Mouse (Mus musculus): ENCODE measurements around the gene Srrt. TPM values are rescaled to one million over a fixed set of nuclear protein-coding genes. Genes with fewer than 3 reads are reported as not detected.

The Srrt gene
- total RNA-seq (2017): 250 to 289 TPM (median 261 TPM) in 3 replicates

DNA sequence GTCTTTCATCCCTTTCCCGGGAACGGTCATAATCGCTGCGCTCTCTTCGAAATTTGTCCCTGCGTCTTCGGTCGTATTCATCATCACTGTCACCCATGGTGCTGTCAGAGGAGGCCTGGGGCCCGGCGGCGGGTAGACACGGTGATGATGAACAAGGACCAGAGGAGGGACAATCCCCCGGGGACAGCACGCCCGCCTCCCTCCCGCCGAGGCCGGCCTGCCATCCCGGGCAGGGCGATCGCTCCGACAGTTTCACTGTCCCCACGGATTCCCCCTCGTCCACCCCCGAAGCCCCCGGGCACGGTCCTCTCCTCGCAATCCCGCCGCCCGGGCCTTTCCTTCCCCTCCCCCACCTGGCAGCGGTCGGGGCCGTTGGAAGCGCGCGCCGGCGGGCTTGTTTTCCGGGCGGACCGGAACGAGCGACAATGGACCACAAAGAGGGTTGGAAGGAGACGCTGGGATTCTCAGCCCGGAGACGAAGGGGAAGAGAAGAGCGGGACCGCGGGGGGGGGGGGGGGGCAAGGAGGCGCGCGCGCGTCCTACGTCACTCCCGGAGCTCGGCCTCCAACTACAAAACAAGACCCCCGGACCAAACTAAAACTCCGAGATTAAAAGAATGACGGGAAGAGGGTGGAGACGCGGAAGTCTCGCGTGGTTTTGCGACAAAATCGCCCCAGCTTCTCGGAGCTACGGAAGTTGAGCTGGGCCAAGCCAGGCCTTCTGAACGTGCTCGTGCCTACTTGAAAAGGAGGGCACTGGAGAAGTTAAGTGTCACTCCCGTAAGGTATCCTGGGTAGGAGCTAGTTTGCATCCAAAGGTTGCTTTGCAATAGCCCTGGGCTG, at the start of gene Srrt:
Gene Srrt (minus strand): TSS at position 604 of the 842 bp plus-strand sequence.
- peak; percentile 84 for ATAC-seq (replicated peaks; ENCODE audit: insufficient number of reproducible peaks, low FRiP score, low TSS enrichment, poor library complexity, severe bottlenecking)

DNA sequence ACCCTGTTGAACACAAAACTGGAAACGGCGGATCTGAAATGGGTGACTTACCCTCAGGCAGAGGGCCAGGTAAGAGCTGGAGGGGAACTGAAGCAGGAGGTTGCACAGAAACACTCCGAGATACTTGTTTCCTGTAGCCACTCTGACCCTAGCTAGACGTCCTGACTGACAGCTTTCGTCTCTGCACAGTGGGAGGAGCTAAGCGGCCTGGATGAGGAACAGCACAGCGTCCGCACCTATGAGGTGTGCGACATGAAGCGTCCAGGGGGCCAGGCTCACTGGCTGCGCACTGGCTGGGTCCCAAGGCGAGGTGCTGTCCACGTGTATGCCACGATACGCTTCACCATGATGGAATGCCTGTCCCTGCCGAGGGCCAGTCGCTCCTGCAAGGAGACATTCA, 46.6 kb upstream of the Srrt start:
- no peak for ATAC-seq (replicated peaks; ENCODE audit: insufficient number of reproducible peaks, low FRiP score, low TSS enrichment, poor library complexity, severe bottlenecking)

DNA sequence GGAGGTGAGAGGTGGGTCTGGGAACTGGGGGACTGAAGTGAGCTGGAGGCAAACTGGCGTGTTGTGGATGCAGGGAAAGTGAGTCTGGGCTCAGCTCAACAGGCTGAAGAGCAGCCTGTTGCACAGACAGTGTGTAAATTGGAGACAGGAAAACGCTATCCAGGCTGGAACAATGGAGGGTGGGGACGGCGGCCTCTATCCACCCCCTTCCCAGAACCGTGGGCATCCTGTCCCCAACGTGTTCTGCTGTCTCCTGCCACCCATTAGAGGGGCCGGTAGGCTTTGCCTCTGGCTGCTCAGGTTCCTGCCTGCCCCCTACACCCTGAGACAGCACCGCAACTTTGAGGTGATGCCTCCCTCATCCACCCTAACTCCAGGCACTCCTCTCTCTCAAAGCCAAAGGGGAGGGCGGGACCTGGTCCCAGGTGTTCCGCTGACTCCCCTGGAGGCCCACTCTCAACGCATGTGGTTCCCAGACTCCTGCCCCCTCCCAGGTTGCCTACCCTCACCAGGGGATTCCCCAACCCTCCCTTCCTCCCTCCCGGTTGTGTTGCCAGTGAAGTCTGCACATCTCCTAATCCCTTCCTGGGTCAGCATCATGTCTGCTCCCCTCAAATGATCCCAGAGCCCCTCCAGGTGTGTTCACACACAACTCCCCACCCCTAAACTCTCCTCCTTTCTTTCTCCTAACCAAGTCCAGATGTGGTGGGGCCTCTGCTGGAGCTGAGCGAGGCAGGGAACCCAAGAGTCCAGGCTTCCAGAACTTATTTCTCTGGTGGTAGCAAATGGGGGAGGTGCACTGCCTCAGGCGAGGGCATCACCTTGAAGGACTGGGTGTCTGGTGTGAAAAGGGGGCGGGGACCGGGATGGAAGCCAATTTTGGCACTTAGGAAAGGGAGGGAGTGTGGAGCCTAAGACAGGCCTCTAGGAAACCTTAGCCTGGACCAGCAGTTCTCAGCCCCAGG, 44.8 kb upstream of the Srrt start:
- no peak for ATAC-seq (replicated peaks; ENCODE audit: insufficient number of reproducible peaks, low FRiP score, low TSS enrichment, poor library complexity, severe bottlenecking)

DNA sequence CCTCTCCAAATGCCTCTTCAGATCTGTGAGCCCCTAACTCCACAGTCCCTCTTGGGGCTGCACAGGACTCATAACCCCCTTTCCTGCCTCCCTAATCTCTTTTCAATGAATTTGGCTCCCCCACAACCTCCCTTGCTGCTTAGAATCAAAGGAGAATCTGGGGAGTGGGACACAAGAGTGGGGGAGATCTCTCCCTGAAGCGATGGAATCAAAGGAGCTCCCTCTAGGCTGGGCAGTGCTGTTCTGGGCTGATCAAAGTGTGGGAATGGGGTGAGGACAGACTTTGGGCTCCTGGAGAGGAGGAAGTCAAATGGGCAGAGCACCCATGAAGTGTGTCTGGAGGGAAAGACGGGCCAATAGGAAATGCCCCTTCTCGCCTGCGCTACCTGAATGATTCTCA, 43.9 kb upstream of the Srrt start:
- no peak for ATAC-seq (replicated peaks; ENCODE audit: insufficient number of reproducible peaks, low FRiP score, low TSS enrichment, poor library complexity, severe bottlenecking)

DNA sequence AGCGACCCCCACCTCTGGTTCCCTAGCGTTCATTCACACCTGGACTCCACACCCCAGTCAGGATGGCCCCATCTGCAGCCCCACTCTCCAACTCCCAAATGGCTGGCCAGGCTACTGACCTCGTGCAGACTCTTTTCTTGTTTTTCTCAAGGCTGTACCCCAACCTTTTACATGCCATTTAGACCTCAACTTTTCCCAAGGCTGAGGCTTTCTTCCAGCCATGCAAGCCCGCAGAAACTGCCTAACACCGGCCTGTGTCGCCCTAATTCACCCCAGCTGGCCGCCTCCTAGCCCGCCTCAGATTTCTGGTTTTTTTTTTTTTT, 43.5 kb upstream of the Srrt start:
- no peak for ATAC-seq (replicated peaks; ENCODE audit: insufficient number of reproducible peaks, low FRiP score, low TSS enrichment, poor library complexity, severe bottlenecking)

DNA sequence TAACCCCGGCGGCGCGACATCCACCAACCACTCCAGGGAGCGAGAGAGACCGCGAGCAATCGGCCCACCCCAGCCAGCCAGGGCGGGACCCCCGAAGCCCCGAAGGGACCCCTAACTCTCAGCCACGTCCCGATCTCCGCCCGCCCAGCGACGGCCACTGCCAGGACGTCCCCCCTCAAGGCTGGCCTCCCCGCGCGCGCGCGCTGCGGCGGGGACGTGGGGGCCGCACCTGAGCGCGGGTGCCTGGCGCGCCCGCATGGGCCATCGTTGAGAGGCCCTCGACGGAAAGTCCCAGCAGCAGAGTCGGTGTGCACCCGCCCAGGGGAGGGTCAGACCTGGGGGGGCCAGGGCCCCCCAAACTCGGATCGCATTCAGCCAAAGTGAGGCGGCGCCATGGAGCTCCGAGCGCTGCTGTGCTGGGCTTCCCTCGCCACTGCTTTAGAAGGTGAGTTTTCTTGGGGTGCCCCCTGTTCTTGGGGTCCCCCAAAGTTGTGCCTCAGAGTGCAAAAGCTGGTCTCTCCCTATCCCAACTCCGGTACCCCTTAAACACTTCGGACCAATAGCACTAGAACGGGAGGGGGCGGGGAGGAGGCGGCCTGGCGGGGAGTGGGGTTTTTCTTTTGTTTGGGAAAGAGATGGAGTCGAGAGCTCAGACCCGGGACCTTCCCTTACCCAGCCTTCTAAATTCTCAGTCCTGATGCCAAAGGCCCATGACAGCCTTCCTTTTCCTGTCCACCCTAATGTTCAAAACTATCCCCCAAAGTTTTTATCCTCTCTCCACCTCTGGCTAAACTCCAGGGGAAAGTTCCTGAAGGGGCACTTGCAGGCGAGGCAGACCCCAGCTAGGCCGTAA, 43.0 kb upstream of the Srrt start:
- ATAC-seq (replicated peaks; ENCODE audit: insufficient number of reproducible peaks, low FRiP score, low TSS enrichment, poor library complexity, severe bottlenecking): no peak

DNA sequence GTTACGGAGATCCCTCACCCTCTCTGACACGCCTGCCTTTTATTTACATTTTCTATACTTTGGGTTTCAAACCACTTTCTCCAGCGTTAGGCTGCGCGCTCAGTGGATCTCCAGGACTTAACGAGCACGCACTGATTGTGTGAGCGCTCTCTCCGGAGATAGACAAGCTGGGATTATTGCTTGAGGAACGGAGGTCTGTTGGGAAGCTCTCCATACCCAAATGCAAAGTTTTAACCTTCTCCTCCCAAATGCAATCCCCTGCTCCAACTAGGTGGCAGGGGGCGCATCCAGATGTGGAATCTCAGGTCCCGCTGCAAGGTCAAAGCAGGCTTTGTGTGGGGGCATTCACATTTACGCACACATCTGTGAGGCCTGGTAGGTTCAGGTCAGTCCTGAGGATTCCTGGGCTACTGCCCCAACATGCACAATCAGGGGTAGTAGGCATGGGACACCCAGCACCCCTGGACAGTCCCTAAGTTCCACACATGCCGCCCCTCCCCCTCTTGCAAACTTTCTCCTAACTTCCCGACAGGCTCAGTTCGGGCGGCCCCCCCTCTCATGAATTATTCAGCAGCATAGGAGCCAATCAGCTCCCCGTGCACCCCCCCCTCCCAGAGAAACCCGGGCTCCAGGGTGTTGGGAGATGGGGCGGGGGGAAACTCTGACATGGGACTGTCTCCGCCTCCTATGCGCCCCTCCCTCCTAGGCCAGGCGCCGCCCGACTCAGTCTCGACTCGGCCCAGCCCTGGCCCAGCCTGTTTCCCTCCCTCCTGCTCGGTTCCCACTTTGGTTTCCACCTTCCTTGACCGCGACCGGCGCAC, 42.1 kb upstream of the Srrt start, which contains the start of gene Ephb4:
Gene Ephb4 (plus strand): TSS at position 726 of the 821 bp plus-strand sequence.
- no peak for ATAC-seq (replicated peaks; ENCODE audit: insufficient number of reproducible peaks, low FRiP score, low TSS enrichment, poor library complexity, severe bottlenecking)

DNA sequence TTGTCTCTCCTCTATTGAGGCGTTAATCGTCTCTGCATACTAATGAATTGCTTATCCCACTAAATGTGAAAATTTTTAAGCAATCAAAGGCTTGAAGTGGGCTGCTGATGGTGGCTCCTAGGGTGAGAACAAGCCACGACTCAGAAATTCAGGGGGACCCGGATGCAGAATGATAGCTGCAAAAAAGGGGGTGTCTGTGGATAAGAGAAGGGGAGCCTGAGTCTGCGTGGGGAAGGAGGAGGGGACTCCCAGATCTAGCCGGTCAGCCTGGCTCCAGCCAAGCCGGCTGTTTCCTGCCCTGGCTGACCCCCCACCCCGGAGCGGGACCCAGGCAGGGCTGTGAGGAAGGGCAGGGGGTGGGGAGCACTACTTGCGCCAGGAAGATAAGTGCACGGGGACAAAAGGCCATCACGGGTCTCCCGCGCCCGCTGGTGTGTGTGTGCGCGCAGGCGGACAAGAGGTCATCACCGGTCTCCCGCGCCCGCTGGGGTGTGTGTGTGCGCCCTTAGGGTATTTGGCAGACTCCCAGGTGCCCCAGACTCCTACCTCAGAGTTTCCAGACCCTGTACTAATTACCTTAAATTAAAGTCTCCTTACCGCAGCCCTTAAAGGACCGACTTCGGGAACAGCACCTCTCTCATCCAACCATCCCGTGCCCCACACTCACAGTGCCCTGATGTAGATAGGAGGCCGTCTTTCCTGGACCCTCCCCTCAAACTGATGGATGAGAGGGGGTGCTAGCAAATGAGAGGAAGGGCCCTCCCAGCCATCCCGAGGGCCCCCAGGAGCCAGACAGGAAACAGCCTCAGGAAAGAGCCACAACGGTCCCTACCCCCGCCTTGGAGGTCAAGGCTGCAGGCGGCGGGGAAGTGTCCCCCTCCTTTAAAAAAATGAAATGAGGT, 41.3 kb upstream of the Srrt start:
- ATAC-seq (replicated peaks; ENCODE audit: insufficient number of reproducible peaks, low FRiP score, low TSS enrichment, poor library complexity, severe bottlenecking): no peak

DNA sequence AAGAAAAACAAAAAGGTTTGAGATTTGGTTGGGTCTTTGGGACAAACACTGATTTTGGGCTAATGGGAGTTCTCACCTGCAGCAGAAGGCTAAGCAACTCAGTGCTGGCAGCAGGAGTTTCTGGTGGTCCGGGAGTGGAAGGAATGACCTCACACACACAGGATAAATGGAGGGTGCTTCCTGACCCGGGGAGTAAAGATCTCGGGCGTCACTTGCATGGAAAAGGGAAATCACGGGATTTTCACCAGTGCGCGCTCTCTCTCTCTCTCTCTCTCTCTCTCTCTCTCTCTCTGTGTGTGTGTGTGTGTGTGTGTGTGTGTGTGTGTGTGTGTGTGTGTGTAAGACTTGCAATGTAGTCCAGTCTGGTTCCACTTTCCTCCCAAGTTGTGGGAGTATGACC, 40.4 kb upstream of the Srrt start:
- ATAC-seq (replicated peaks; ENCODE audit: insufficient number of reproducible peaks, low FRiP score, low TSS enrichment, poor library complexity, severe bottlenecking): no peak

DNA sequence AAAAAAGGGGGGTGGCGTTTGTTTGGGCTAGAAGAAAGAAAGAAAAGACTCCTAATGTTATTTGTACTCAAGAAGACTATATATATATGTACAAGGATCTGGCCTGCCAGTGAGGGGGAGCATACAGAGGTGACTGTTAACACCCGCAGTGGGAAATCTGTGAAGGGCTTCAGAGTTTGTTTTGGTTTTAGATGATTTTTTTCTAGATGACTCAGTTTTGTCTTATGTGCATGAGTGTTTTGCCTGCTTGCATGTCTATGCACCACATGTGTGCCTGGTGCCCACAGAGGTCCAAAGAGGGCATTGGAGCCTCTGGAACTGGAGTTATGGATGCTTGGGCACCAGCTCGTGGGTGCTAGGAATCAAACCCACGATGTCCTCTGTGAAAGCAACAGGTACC, 39.5 kb upstream of the Srrt start:
- no peak for ATAC-seq (replicated peaks; ENCODE audit: insufficient number of reproducible peaks, low FRiP score, low TSS enrichment, poor library complexity, severe bottlenecking)

DNA sequence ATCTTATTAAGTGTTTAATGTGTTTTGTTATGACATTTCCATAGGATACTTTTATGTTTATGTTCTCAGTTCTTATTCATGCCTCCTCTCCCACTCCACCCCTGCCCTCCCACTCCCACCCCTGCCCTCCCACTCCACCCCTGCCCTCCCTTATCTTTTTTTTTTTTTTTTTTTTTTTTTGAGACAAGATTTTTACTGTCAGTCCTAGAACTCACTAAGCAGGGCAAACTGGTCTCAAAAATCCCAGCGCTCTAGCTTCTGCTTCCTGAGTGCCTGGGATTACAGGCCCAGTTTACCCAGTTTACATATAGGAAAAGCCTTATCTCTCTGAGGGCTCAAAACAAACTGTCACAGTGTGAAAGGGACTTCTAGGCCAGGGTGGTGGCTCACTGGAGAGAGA, 38.9 kb upstream of the Srrt start:
- no peak for ATAC-seq (replicated peaks; ENCODE audit: insufficient number of reproducible peaks, low FRiP score, low TSS enrichment, poor library complexity, severe bottlenecking)

DNA sequence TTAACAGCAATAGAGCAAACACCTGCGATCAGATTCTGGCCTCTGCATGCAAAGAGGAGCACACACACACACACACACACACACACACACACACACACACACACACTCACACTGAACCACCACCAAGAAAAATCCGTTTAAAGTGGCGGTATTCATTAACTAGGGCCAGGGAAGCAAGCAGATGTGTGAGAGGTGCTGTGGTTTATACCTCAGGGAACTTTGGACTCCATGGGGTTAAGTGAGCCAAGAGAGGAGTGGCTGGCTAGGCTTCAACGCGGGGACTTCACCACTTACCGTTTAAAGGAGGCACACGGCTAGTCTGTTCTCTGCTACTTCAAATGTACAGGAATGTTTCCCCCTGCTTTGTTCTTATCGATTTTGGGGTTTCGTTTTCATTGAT, 38.3 kb upstream of the Srrt start:
- no peak for ATAC-seq (replicated peaks; ENCODE audit: insufficient number of reproducible peaks, low FRiP score, low TSS enrichment, poor library complexity, severe bottlenecking)

DNA sequence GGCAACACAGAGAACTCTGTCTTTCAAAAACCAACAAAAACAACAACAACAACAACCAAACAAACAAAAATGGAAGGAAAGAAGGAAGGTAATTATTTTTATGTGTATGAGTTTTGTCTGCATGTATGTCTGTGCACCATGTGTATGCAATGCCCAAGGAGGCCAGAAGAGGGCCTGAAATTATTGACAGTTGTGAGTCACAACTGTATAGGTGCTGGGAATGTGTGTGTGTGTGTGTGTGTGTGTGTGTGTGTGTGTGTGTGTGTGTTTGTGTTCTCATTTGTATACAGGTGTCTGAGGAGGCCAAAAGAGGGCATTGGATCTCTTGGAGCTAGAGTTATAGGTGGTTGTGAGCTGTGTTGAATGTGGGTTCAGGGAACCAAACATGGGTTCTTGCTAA, 36.4 kb upstream of the Srrt start:
- ATAC-seq (replicated peaks; ENCODE audit: insufficient number of reproducible peaks, low FRiP score, low TSS enrichment, poor library complexity, severe bottlenecking): no peak

DNA sequence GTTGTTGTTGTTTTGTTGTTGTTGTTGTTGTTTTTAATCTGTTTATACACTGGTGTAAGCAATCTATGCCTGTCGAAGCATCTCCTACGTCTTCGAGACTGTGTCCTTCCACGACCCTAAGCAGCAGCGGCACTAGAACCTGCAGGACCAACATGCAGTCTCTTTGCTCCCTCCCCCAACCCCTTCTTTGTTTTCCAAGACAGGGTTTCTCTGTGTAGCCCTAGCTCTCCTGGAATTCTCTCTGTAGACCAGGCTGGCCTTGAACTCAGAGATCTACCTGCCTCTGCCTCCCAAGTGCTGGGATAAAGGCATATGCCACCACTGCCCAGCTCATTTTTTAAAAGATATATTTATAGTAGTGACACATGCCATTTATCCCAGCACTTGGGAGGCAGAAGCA, 35.9 kb upstream of the Srrt start:
- ATAC-seq (replicated peaks; ENCODE audit: insufficient number of reproducible peaks, low FRiP score, low TSS enrichment, poor library complexity, severe bottlenecking): no peak

DNA sequence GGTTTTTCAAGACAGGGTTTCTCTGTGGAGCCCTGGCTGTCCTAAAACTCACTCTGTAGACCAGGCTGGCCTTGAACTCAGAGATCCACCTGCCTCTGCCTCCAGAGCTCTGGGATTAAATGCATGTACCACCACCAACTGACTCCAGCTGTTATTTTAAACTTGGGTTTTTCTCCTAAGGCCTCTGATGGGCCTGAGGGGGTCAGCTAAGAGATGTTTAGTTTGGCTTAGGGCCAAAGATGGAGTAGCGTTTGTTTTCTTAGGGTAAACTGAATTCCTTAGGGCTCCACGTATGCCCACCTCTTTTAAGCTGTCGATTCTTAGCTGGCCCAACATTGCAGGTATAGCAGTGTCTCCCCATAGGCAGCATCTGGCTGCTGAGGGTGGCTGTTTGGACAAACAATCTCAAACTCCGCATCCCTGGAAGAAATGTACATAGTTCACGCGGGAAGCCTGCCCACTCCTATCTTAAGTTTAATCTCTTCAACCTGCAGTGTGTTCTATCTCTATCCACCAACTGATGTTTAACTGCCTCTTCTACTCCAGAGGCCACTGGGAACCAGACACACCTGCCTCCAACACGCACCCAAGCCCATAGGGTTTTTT, 35.0 kb upstream of the Srrt start:
- no peak for ATAC-seq (replicated peaks; ENCODE audit: insufficient number of reproducible peaks, low FRiP score, low TSS enrichment, poor library complexity, severe bottlenecking)

DNA sequence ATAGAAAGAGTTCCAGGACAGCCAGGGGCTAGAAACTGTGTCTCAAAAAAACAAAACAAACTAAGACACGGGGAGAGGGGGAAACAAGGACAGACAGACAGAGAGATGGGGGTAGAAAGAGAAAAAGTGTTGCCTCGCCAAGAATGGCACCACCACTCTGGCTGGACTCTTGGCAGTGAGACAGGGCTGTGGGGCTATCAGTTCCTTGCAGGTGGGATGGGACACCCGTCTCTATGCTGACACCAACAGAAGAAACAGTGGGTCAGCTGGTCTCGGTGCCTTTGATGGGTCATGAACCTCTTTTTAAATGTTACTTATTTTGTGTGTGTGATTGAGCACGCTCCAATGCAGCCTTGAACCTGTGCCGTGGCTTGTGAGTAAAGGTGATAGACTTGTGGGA, 32.7 kb upstream of the Srrt start:
- no peak for ATAC-seq (replicated peaks; ENCODE audit: insufficient number of reproducible peaks, low FRiP score, low TSS enrichment, poor library complexity, severe bottlenecking)
